Mouse (Mus musculus) limb, embryonic 11.5 days (tissue): Measurements from ENCODE around the gene Gm5431. TPM values are rescaled to one million over a fixed set of nuclear protein-coding genes. Genes with fewer than 3 reads are reported as not detected.

ENCODE experiments used
- ATAC-seq: fragments of 200-750 bp; cut with Nextera tagmentation; 2 replicates; pipeline ENCODE4 v1.8.0; 2017; ENCODE audit warnings: low read depth; ENCODE audit not compliant: insufficient number of reproducible peaks, low FRiP score, low TSS enrichment
- DNase-seq: peaks from one replicate; pipeline ENCODE4 v3.0.0-alpha.2; 2015; ENCODE audit warnings: low spot score
- H3K27ac ChIP-seq: fragments of 300-500 bp; sonication (generic); replicated peaks from 2 replicates; pipeline ENCODE4 v1.5.1; 2014; ENCODE audit warnings: low read depth, mild to moderate bottlenecking, low read length
- H3K27me3 ChIP-seq: fragments of 300-500 bp; sonication (generic); 2 replicates; pipeline ENCODE4 v1.6.1; 2014; ENCODE audit warnings: mild to moderate bottlenecking, low read length, mixed read lengths; ENCODE audit not compliant: control insufficient read depth, insufficient read depth
- H3K36me3 ChIP-seq: fragments of 300-500 bp; sonication (generic); 2 replicates; pipeline ENCODE4 v1.6.1; 2014; ENCODE audit warnings: mild to moderate bottlenecking, low read length, moderate library complexity, mixed read lengths; ENCODE audit not compliant: control insufficient read depth, insufficient read depth
- H3K4me1 ChIP-seq: fragments of 300-500 bp; sonication (generic); 2 replicates; pipeline ENCODE4 v1.6.1; 2014; ENCODE audit warnings: low read length, mixed read lengths; ENCODE audit not compliant: control insufficient read depth, insufficient read depth
- H3K4me2 ChIP-seq: fragments of 300-500 bp; sonication (generic); 2 replicates; pipeline ENCODE4 v1.6.1; 2014; ENCODE audit warnings: low read depth, mild to moderate bottlenecking, moderate library complexity; ENCODE audit not compliant: severe bottlenecking
- H3K4me3 ChIP-seq: fragments of 300-500 bp; sonication (generic); 2 replicates; pipeline ENCODE4 v1.5.1; 2014; ENCODE audit warnings: low read depth, low read length
- H3K9ac ChIP-seq: fragments of 300-500 bp; sonication (generic); 2 replicates; pipeline ENCODE4 v1.6.1; 2014; ENCODE audit warnings: mild to moderate bottlenecking, low read length
- H3K9me3 ChIP-seq: fragments of 300-500 bp; sonication (generic); 2 replicates; pipeline ENCODE4 v1.6.1; 2016; ENCODE audit warnings: low read length; ENCODE audit not compliant: control insufficient read depth
- WGBS: fragments of 180-500 bp; shearing (Covaris S2); extraction: QIAGEN DNeasy Blood & Tissue Kit; methylation state at CpG from one replicate; pipeline ENCODE4 v1.1.7; 2014; 5-methylcytosine and 5-hydroxymethylcytosine counted together
- polyA plus RNA-seq: library from polyadenylated mRNA; unstranded; fragments of >200 nt; fragmentation: Nextera tagmentation; extraction: Ambion mirVana; gene quantifications from 2 replicates; pipeline ENCODE4 v1.2.1, GENCODE M21; 2014

The Gm5431 gene
- polyA plus RNA-seq, 1 experiment from 2014 or later = not detected

GRCm38 (mm10) chr11:48841213-48841612 lies 60.8 kb downstream of the Gm5431 start:
- Histone ChIP-seq H3K9me3 (no peaks in the 10 kb centered on the region), H3K4me3 (no peak overlapping the region), H3K4me1 (no peaks in the 10 kb centered on the region), H3K9ac (no peak overlapping the region), H3K27ac (no peak overlapping the region), H3K27me3 (peaks cover 4% of the 10 kb centered on the region), H3K4me2 (no peak overlapping the region), H3K36me3 (no peaks in the 10 kb centered on the region)
- DNase-seq (no peak), ATAC-seq (no peak)
- WGBS = 87% methylated on average over 5 of the region's 5 CpGs

DNA sequence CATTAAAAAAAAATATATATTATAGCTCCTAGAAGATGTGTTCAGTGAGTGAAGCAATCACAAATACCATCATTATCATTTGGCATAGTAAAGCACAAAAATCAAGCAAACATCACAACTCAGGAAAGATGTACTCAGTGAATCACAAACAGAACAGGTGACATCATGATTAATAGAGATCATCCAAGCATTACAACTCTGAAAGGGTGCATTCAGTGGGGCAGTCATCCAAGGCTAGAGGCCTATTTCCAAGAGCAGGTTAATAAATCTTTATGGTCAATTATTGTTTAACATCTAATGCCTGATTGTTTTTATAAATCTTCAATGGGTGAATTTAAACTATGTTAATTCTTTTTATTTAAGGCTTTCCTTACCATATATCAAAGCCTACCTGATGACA lies 61.2 kb downstream of the Gm5431 start:
- no peaks in the 10 kb centered on the region for H3K4me1 ChIP-seq
- no peaks in the 10 kb centered on the region for H3K36me3 ChIP-seq
- no peak overlapping the region for H3K4me3 ChIP-seq
- H3K27ac ChIP-seq = no peak overlapping the region
- no peak for ATAC-seq
- peaks cover 5% of the 10 kb centered on the region for H3K27me3 ChIP-seq
- H3K4me2 ChIP-seq = no peak overlapping the region
- no peak for DNase-seq
- no peaks in the 10 kb centered on the region for H3K9me3 ChIP-seq
- H3K9ac ChIP-seq = no peak overlapping the region

GRCm38 (mm10) chr11:48838879-48839680 lies 62.9 kb downstream of the Gm5431 start:
- DNase-seq (no peak), ATAC-seq (no peak)
- no peaks in the 10 kb centered on the region for H3K9me3 ChIP-seq
- H3K9ac ChIP-seq = no peak overlapping the region
- no peak overlapping the region for H3K4me3 ChIP-seq
- H3K4me2 ChIP-seq = peak overlapping the region; percentile 95
- no peaks in the 10 kb centered on the region for H3K36me3 ChIP-seq
- no peaks in the 10 kb centered on the region for H3K4me1 ChIP-seq
- WGBS = 71% methylated on average over 10 of the region's 10 CpGs
- peaks cover 5% of the 10 kb centered on the region for H3K27me3 ChIP-seq
- no peak overlapping the region for H3K27ac ChIP-seq

GRCm38 (mm10) chr11:48838181-48838797 lies 63.7 kb downstream of the Gm5431 start:
- Histone ChIP-seq H3K27me3 (peaks cover 5% of the 10 kb centered on the region), H3K9me3 (no peaks in the 10 kb centered on the region), H3K4me3 (peak overlapping the region; percentile 91), H3K9ac (peak overlapping the region; percentile 2), H3K27ac (no peak overlapping the region), H3K4me1 (no peaks in the 10 kb centered on the region), H3K36me3 (no peaks in the 10 kb centered on the region), H3K4me2 (peak overlapping the region; percentile 95)
- ATAC-seq = no peak
- no peak for DNase-seq
- WGBS = 4% methylated on average over 16 of the region's 16 CpGs

Other genes with a start within 250 kb of the Gm5431 start
- 805 and 864 TPM in 2 replicates for gene Rack1, start 101.9 kb downstream of the Gm5431 start, polyA plus RNA-seq
- 5.7 TPM in 2 replicates for gene Trim41, start 84.9 kb downstream of the Gm5431 start, polyA plus RNA-seq
- gene Trim7, start 76.1 kb downstream of the Gm5431 start, polyA plus RNA-seq = 0.25 and 0.41 TPM in 2 replicates
- 9.4 and 13.5 TPM in 2 replicates for gene Gm12184, start 75.6 kb downstream of the Gm5431 start, polyA plus RNA-seq
- 1.1 and 1.7 TPM in 2 replicates for gene Irgm1, start 30.5 kb downstream of the Gm5431 start, polyA plus RNA-seq
- 0.91 and 2.0 TPM in 2 replicates for gene Psme2b, start 44.0 kb upstream of the Gm5431 start, polyA plus RNA-seq
- gene Olfr56, start 76.7 kb upstream of the Gm5431 start, polyA plus RNA-seq = not detected in 2 replicates
- 0.12 TPM in 1 of 2 replicates, not detected in the other for gene 9930111J21Rik1, start 77.2 kb upstream of the Gm5431 start, polyA plus RNA-seq
- gene Gm12185, start 90.0 kb upstream of the Gm5431 start, polyA plus RNA-seq = not detected in 2 replicates
- gene Tgtp1, start 92.0 kb upstream of the Gm5431 start, polyA plus RNA-seq = not detected in 2 replicates
- gene 9930111J21Rik2, start 149.0 kb upstream of the Gm5431 start, polyA plus RNA-seq = 0.03 and 0.17 TPM in 2 replicates
- not detected in 2 replicates for gene Tgtp2, start 162.0 kb upstream of the Gm5431 start, polyA plus RNA-seq
- 0.51 and 0.61 TPM in 2 replicates for gene Ifi47, start 174.4 kb upstream of the Gm5431 start, polyA plus RNA-seq
- gene Olfr1396, start 212.7 kb upstream of the Gm5431 start, polyA plus RNA-seq = not detected in 2 replicates
- gene Olfr1395, start 240.1 kb upstream of the Gm5431 start, polyA plus RNA-seq = not detected in 2 replicates